Mouse (Mus musculus) neural tube, embryonic 14.5 days (tissue): ENCODE measurements around the gene Itih2. TPM values are rescaled to one million over a fixed set of nuclear protein-coding genes. Genes with fewer than 3 reads are reported as not detected.
A peak's percentile ranks its signal among the peaks of the same experiment; 100 is the strongest.

Experiments
- ATAC-seq: fragments of 200-750 bp; cut with Nextera tagmentation; 2 replicates; pipeline ENCODE4 v1.8.0; 2017; ENCODE audit warnings: low read depth, mild to moderate bottlenecking, moderate TSS enrichment, moderate library complexity
- H3K27ac ChIP-seq: fragments of 300-500 bp; sonication (generic); 2 replicates; pipeline ENCODE4 v1.5.1; 2014; ENCODE audit warnings: low read depth, mild to moderate bottlenecking, control low read depth, low read length, moderate library complexity, mixed read lengths
- H3K27me3 ChIP-seq: fragments of 300-500 bp; sonication (generic); 2 replicates; pipeline ENCODE4 v1.6.1; 2014; ENCODE audit warnings: low read length; ENCODE audit not compliant: control insufficient read depth, insufficient read depth
- H3K36me3 ChIP-seq: fragments of 300-500 bp; sonication (generic); 2 replicates; pipeline ENCODE4 v1.6.1; 2014; ENCODE audit warnings: low read length, mixed read lengths; ENCODE audit not compliant: control insufficient read depth, insufficient read depth
- H3K4me1 ChIP-seq: fragments of 300-500 bp; sonication (generic); 2 replicates; pipeline ENCODE4 v1.6.1; 2014; ENCODE audit warnings: low read length; ENCODE audit not compliant: control insufficient read depth, insufficient read depth
- H3K4me2 ChIP-seq: fragments of 300-500 bp; sonication (generic); 2 replicates; pipeline ENCODE4 v1.6.1; 2014; ENCODE audit warnings: mild to moderate bottlenecking, low read depth, low read length, control low read depth
- H3K4me3 ChIP-seq: fragments of 300-500 bp; sonication (generic); 2 replicates; pipeline ENCODE4 v1.5.1; 2014; ENCODE audit warnings: low read depth, low read length, control low read depth, mixed read lengths
- H3K9ac ChIP-seq: fragments of 300-500 bp; sonication (generic); replicated peaks from 2 replicates; pipeline ENCODE4 v1.6.1; 2014; ENCODE audit warnings: low read depth, mild to moderate bottlenecking, control low read depth, low read length, mixed read lengths
- H3K9me3 ChIP-seq: fragments of 300-500 bp; sonication (generic); 2 replicates; pipeline ENCODE4 v1.6.1; 2016; ENCODE audit warnings: low read length; ENCODE audit not compliant: control insufficient read depth
- WGBS: fragments of 180-500 bp; shearing (Covaris S2); extraction: QIAGEN DNeasy Blood & Tissue Kit; methylation state at CpG from one replicate; pipeline ENCODE4 v1.1.7; 2014; 5-methylcytosine and 5-hydroxymethylcytosine counted together
- polyA plus RNA-seq: library from polyadenylated mRNA; unstranded; fragments of >200 nt; fragmentation: Nextera tagmentation; extraction: Ambion mirVana; gene quantifications from 2 replicates; pipeline ENCODE4 v1.2.1, GENCODE M21; 2014

The Itih2 gene
- polyA plus RNA-seq: 0.23 and 4.1 TPM in 2 replicates

GRCm38 (mm10) chr2:10131296-10131695 is at the start of gene Itih2:
Gene Itih2, minus strand, starts transcription at chr2:10131396.
- Histone ChIP-seq H3K9me3 (no peaks in the 10 kb centered on the region), H3K27me3 (no peaks in the 10 kb centered on the region), H3K4me3 (no peak within 1 kb of the TSS), H3K36me3 (no peaks in the 10 kb centered on the region), H3K9ac (no peak within 1 kb of the TSS), H3K4me1 (no peaks in the 10 kb centered on the region), H3K27ac (no peak within 1 kb of the TSS), H3K4me2 (no peak within 1 kb of the TSS)
- ATAC-seq: no peak
- WGBS: 95% methylated on average over 4 of the region's 4 CpGs

DNA sequence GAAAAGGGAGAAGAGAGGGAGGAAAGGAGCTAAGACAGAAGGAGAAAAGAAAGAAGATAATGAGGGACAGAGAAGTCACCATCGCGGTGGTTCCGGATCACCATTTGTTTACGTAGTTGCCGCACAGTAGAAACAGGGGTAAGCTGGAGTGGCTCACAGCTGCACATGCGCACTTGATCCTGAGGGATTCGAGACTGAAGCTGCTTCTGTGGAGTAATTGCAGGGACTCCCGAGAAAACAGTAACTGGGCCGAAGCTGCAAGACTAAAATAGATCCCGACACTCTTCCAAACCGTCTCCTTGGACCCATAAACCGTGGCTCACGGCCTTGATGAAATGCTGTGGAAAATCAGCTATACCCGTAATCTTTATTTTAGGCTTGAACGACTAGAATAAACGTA is 38.8 kb upstream of the Itih2 start:
- Histone ChIP-seq H3K4me1 (no peaks in the 10 kb centered on the region), H3K27me3 (no peaks in the 10 kb centered on the region), H3K9me3 (no peaks in the 10 kb centered on the region), H3K9ac (no peak overlapping the region), H3K4me2 (no peak overlapping the region), H3K27ac (no peak overlapping the region), H3K36me3 (no peaks in the 10 kb centered on the region), H3K4me3 (no peak overlapping the region)
- ATAC-seq: no peak
- WGBS: 86% methylated on average over 16 of the region's 16 CpGs

- no peak for ATAC-seq
- Histone ChIP-seq H3K36me3 (no peaks in the 10 kb centered on the region), H3K9ac (no peak overlapping the region), H3K4me3 (no peak overlapping the region), H3K4me1 (no peaks in the 10 kb centered on the region), H3K9me3 (no peaks in the 10 kb centered on the region), H3K4me2 (no peak overlapping the region), H3K27me3 (no peaks in the 10 kb centered on the region), H3K27ac (no peak overlapping the region)
- WGBS: 55% methylated on average over 8 of the region's 8 CpGs
These were observed 36.8 kb upstream of the Itih2 start for GRCm38 (mm10) chr2:10168016-10168415.

GRCm38 (mm10) chr2:10167283-10167682 is 36.1 kb upstream of the Itih2 start:
- no peak overlapping the region for H3K4me3 ChIP-seq
- H3K36me3 ChIP-seq: no peaks in the 10 kb centered on the region
- H3K4me2 ChIP-seq: no peak overlapping the region
- ATAC-seq: no peak
- no peaks in the 10 kb centered on the region for H3K9me3 ChIP-seq
- no peaks in the 10 kb centered on the region for H3K27me3 ChIP-seq
- WGBS: 94% methylated on average over 11 of the region's 11 CpGs
- no peak overlapping the region for H3K27ac ChIP-seq
- no peak overlapping the region for H3K9ac ChIP-seq
- H3K4me1 ChIP-seq: no peaks in the 10 kb centered on the region

DNA sequence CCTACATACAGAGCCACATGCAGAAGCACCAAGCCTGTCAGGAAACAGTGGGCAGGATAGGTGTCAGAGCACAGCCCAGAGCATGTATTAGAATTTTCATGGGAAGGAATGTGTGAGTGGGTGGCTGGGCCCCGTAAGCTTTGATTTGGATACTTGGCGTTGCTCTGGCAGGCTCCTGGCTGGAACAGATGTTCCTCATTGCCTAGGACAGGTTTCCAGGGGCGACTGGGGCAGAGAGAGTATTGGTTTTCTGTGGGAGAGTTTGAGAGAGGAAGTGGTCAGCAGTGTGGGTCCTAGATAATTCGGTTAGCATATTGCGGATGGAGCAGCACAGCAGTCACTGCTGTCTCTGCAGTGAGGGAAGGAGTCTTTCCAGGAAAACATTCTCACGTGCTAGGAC is 35.4 kb upstream of the Itih2 start:
- Histone ChIP-seq H3K9ac (no peak overlapping the region), H3K4me2 (no peak overlapping the region), H3K27ac (no peak overlapping the region), H3K36me3 (no peaks in the 10 kb centered on the region), H3K27me3 (no peaks in the 10 kb centered on the region), H3K9me3 (no peaks in the 10 kb centered on the region), H3K4me1 (no peaks in the 10 kb centered on the region), H3K4me3 (no peak overlapping the region)
- 70% methylated on average over 6 of the region's 6 CpGs for WGBS
- ATAC-seq: no peak

DNA sequence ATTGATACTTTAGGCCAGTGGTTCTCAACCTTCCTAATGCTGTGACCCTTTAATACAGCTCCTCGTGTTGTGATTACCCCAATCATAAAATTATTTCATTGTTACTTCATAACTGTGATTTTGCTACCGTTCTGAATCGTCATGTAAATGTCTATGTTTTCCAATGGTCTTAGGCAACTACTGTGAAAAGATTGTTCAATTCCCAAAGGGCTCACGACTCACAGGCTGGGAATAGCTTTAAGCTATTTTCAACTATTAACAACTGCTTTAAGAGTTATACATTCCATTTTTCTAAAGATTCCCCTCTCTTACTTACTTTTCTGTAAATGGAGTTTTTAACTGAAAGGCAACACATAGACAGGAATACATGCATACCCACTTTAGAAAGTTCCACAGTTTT is 30.8 kb upstream of the Itih2 start:
- H3K9ac ChIP-seq: no peak overlapping the region
- H3K4me3 ChIP-seq: no peak overlapping the region
- no peaks in the 10 kb centered on the region for H3K36me3 ChIP-seq
- no peaks in the 10 kb centered on the region for H3K27me3 ChIP-seq
- H3K4me2 ChIP-seq: no peak overlapping the region
- 89% methylated on average over 4 of the region's 4 CpGs for WGBS
- no peaks in the 10 kb centered on the region for H3K9me3 ChIP-seq
- H3K27ac ChIP-seq: no peak overlapping the region
- no peaks in the 10 kb centered on the region for H3K4me1 ChIP-seq
- ATAC-seq: no peak

- H3K4me3 ChIP-seq: no peak overlapping the region
- no peak for ATAC-seq
- WGBS: 87% methylated on average over 10 of the region's 10 CpGs
These were observed 26.0 kb upstream of the Itih2 start for GRCm38 (mm10) chr2:10157184-10157583.

GRCm38 (mm10) chr2:10153201-10154075 is 22.2 kb upstream of the Itih2 start, which contains the start of gene Itih5:
Gene Itih5, plus strand, starts transcription at chr2:10153571.
- Histone ChIP-seq H3K27ac (no peak within 1 kb of the TSS), H3K27me3 (no peaks in the 10 kb centered on the region), H3K36me3 (no peaks in the 10 kb centered on the region), H3K4me2 (peak within 1 kb of the TSS; percentile 61), H3K4me1 (no peaks in the 10 kb centered on the region), H3K9ac (peak within 1 kb of the TSS; percentile 21; the same call in 1 of the 2 replicates), H3K4me3 (peak within 1 kb of the TSS; percentile 28), H3K9me3 (no peaks in the 10 kb centered on the region)
- peak; percentile 72 for ATAC-seq
- 7% methylated on average over 27 of the region's 27 CpGs for WGBS

More at GRCm38 (mm10) chr2:10157184-10157583, 26.0 kb upstream of the Itih2 start:
- Histone ChIP-seq H3K27ac (no peak overlapping the region), H3K4me1 (no peaks in the 10 kb centered on the region), H3K4me2 (no peak overlapping the region), H3K27me3 (no peaks in the 10 kb centered on the region), H3K9me3 (no peaks in the 10 kb centered on the region), H3K36me3 (no peaks in the 10 kb centered on the region), H3K9ac (no peak overlapping the region)

DNA sequence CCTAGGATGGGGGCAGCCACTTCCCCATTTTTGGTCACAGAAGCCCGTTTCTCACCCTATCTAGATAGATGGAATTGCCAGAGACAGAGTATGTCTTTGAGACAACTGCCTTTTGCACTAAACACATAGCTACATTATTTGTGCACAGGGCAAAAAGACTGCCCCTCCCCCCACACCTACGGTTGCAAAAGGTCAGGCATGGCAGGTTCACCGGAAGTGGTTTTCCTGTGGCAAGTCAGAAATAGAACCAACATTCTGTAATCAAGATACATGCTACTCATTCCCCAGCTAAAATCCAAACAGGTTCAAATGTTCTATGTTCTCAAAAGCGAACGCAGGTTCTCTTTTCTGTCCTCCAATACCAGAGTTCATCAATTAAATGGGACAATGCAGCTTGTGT is 21.4 kb upstream of the Itih2 start:
- Histone ChIP-seq H3K27me3 (no peaks in the 10 kb centered on the region), H3K27ac (no peak overlapping the region), H3K9ac (no peak overlapping the region), H3K4me2 (no peak overlapping the region), H3K4me3 (no peak overlapping the region), H3K36me3 (no peaks in the 10 kb centered on the region), H3K9me3 (no peaks in the 10 kb centered on the region), H3K4me1 (no peaks in the 10 kb centered on the region)
- 75% methylated on average over 5 of the region's 5 CpGs for WGBS
- no peak for ATAC-seq
